ENCODE assay signal across 8 mouse cellular contexts in the genomic region with DNA sequence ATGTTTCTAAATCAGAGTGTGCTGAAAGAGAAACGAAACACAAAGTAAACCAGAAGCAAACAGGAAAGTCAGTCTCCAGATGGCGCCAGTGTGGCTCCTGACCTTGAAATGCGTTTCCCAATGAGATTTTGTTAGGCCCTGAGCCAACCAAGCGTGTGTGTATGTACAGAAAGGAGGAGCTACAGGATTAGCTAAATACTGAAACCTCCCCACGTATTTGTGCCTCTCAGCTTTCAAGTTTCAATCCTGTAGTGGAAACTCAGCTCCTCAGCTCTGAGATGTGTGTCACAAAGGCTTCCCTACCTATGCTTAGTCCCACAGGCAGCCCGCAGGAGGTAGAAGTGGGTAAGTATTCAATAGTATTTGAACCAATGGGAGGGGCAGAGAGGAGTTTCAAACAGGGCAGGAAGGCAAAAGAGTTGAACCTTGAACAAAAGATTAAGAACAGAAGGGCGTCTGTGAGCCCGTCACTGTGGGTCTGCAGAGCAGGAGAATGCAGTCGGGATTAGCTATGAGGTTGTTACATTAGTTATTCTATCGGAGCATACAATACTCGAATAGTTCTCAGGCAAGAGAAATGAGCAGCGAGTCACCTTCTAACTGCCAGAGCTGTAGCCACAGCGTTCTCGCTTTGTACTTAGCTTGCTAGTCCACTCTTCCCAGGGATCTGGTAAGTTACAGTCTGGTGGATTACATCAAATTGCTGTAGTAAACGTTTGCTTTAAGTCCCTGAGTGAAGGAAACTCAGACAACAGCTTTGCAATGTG. TPM values are rescaled to one million over a fixed set of nuclear protein-coding genes. Genes with fewer than 3 reads are reported as not detected.
DNase-seq lines count a peak whose midpoint lies in the region; ATAC-seq and TF ChIP-seq lines count a peak whose summit lies in the region.

A gene (plus strand): TSS at position 213 of the 767 bp plus-strand sequence.

- no peak for TF ChIP-seq POLR2A in cerebellum, adult 2 months (IDR thresholded peaks at IDR 0.05; ENCODE audit: borderline replicate concordance, insufficient read depth, low read length)
- TF ChIP-seq POLR2A in thymus, adult 2 months (IDR thresholded peaks at IDR 0.05; ENCODE audit: control insufficient read depth, extremely low read depth, insufficient read depth, low read length, poor library complexity), result no peak

- H3K27me3 ChIP-seq in cerebellum, adult 2 months (ENCODE audit: control insufficient read depth, insufficient read depth, low read length), result no peaks in the 10 kb centered on the region
- no peaks in the 10 kb centered on the region for H3K27me3 ChIP-seq in forebrain, postnatal 0 days (ENCODE audit: insufficient read depth, low read length)
- no peaks in the 10 kb centered on the region for H3K27me3 ChIP-seq in lung, embryonic 16.5 days (ENCODE audit: control insufficient read depth, insufficient read depth, low read depth, low read length)
- H3K27me3 ChIP-seq in thymus, adult 2 months (ENCODE audit: control insufficient read depth, insufficient read depth, low read length), result no peaks in the 10 kb centered on the region

- no peaks in the 10 kb centered on the region for H3K4me1 ChIP-seq in cerebellum, adult 2 months (ENCODE audit: control insufficient read depth, insufficient read depth, low read length)
- H3K4me1 ChIP-seq in forebrain, postnatal 0 days (ENCODE audit: insufficient read depth), result no peaks in the 10 kb centered on the region
- peaks cover 10% of the 10 kb centered on the region for H3K4me1 ChIP-seq in lung, embryonic 16.5 days (replicated peaks; ENCODE audit: control insufficient read depth, insufficient read depth, low read length)
- H3K4me1 ChIP-seq in thymus, adult 2 months (replicated peaks; ENCODE audit: control insufficient read depth, insufficient read depth, low read length), result peaks cover 5% of the 10 kb centered on the region; the same call in 1 of the 2 replicates

- TF ChIP-seq CTCF in cerebellum, adult 2 months (IDR thresholded peaks at IDR 0.05; ENCODE audit: borderline replicate concordance, insufficient read depth, low read depth, low read length), result no peak
- TF ChIP-seq CTCF in forebrain, postnatal 0 days (IDR thresholded peaks at IDR 0.05; ENCODE audit: low read depth), result peak; percentile 58
- TF ChIP-seq CTCF in layer of hippocampus, adult 2 months (conservative IDR thresholded peaks at IDR 0.05), result peak; percentile 67
- no peak for TF ChIP-seq CTCF in thymus, adult 2 months (IDR thresholded peaks at IDR 0.05; ENCODE audit: borderline replicate concordance, control insufficient read depth, extremely low read depth, insufficient read depth, low read length, poor library complexity)

- DNase-seq in Muller cell, postnatal 12 days (ENCODE audit: inconsistent ontology term), result peak; percentile 89
- peak; percentile 13 to 25 for DNase-seq in cerebellum, adult 2 months
- DNase-seq in forebrain, postnatal 0 days, result peak; percentile 78
- DNase-seq in heart, postnatal 36 days, result peak; percentile 81 to 83
- DNase-seq in layer of hippocampus, adult 2 months (ENCODE audit: low spot score in 2 of 2), result peak; percentile 9 to 43
- peak; percentile 74 for DNase-seq in ovary, adult 18-20 months (ENCODE audit: low spot score)
- peak; percentile 81 for DNase-seq in thymus, adult 2 months

- no peak within 1 kb of the TSS for H3K27ac ChIP-seq in cerebellum, adult 2 months (ENCODE audit: insufficient read depth, low read length)
- peak within 1 kb of the TSS; percentile 72 for H3K27ac ChIP-seq in forebrain, postnatal 0 days (ENCODE audit: low read depth, low read length)
- H3K27ac ChIP-seq in layer of hippocampus, adult 2 months, result peak within 1 kb of the TSS; percentile 90
- peak within 1 kb of the TSS; percentile 99 for H3K27ac ChIP-seq in lung, embryonic 16.5 days (ENCODE audit: low read length)
- peak within 1 kb of the TSS; percentile 96 for H3K27ac ChIP-seq in thymus, adult 2 months (ENCODE audit: control insufficient read depth, insufficient read depth, low read length)

- no peaks in the 10 kb centered on the region for H3K36me3 ChIP-seq in forebrain, postnatal 0 days (ENCODE audit: insufficient read depth)
- peaks cover 11% of the 10 kb centered on the region for H3K36me3 ChIP-seq in lung, embryonic 16.5 days (ENCODE audit: control insufficient read depth, insufficient read depth, low read length)
- peaks cover 30% of the 10 kb centered on the region for H3K36me3 ChIP-seq in thymus, adult 2 months (ENCODE audit: control insufficient read depth, insufficient read depth, low read length)

- intact Hi-C loops in heart, postnatal 36 days (cut with DNase I), result loop anchor here (1.0 to 5.0 kb wide), 3 partner anchors 57 to 418 kb away; no protein-coding TSS in a partner anchor

- peak within 1 kb of the TSS; percentile 37 for H3K4me3 ChIP-seq in cerebellum, adult 2 months (replicated peaks; ENCODE audit: insufficient read depth, low read depth, low read length)
- peak within 1 kb of the TSS; percentile 31 for H3K4me3 ChIP-seq in forebrain, postnatal 0 days (ENCODE audit: low read depth, low read length)
- H3K4me3 ChIP-seq in layer of hippocampus, adult 2 months, result peak within 1 kb of the TSS; percentile 61
- H3K4me3 ChIP-seq in lung, embryonic 16.5 days (ENCODE audit: low read length), result peak within 1 kb of the TSS; percentile 59
- peak within 1 kb of the TSS; percentile 36 for H3K4me3 ChIP-seq in thymus, adult 2 months (ENCODE audit: control insufficient read depth, insufficient read depth, low read length)

- WGBS in cerebellum, adult 2 months, result 2% methylated on average over 15 of the region's 15 CpGs
- under 1% methylated on average over 15 of the region's 15 CpGs for WGBS in forebrain, postnatal 0 days
- WGBS in lung, embryonic 16.5 days, result under 1% methylated on average over 15 of the region's 15 CpGs
- under 1% methylated on average over 15 of the region's 15 CpGs for WGBS in thymus, adult 2 months

- peak within 1 kb of the TSS; percentile 53 for H3K4me2 ChIP-seq in forebrain, postnatal 0 days (ENCODE audit: low read depth)
- H3K4me2 ChIP-seq in lung, embryonic 16.5 days (ENCODE audit: low read depth, low read length), result peak within 1 kb of the TSS; percentile 53

- H3K9me3 ChIP-seq in forebrain, postnatal 0 days (ENCODE audit: low read length), result no peaks in the 10 kb centered on the region
- H3K9me3 ChIP-seq in lung, embryonic 16.5 days (ENCODE audit: control insufficient read depth, low read length), result no peaks in the 10 kb centered on the region

- peak within 1 kb of the TSS; percentile 31 for H3K9ac ChIP-seq in forebrain, postnatal 0 days
- H3K9ac ChIP-seq in lung, embryonic 16.5 days (ENCODE audit: low read length), result peak within 1 kb of the TSS; percentile 85

- peak; percentile 76 for ATAC-seq in forebrain, postnatal 0 days
- peak; percentile 94 for ATAC-seq in lung, embryonic 16.5 days (ENCODE audit: low read depth)

RNA-seq across cellular contexts. Expression of the gene that starts here (rescaled TPM):
- 12.2 and 14.9 TPM in 2 replicates for polyA plus RNA-seq in cerebellum, adult 2 months (2012; rRNA removed)
- 6.2 and 9.7 TPM in 2 replicates for total RNA-seq in forebrain, postnatal 0 days (2014; rRNA removed)
- polyA plus RNA-seq in forebrain, postnatal 0 days (2015; fragmentation: Nextera tagmentation; extraction: Ambion mirVana), result not detected in 2 replicates
- 10 to 100 TPM; 35.1 to 51.7 TPM for total RNA-seq in heart, postnatal 36 days (2021)
- total RNA-seq in layer of hippocampus, adult 2 months (2021), result 1 to 10 TPM; 7.3 to 7.4 TPM
- 2.0 and 2.3 TPM in 2 replicates for polyA plus RNA-seq in lung, embryonic 16.5 days (2015; fragmentation: Nextera tagmentation; extraction: Ambion mirVana)
- 43.1 and 91.5 TPM in 2 replicates for polyA plus RNA-seq in thymus, adult 2 months (2012; rRNA removed)

Comparison
In these comparisons a context has a peak if more than half of its experiments do, and no peak if none do; other contexts are left out.
1. DNase-seq: peak in every context shown above with its lines; median percentile 89 in Muller cell, postnatal 12 days; 82 in heart, postnatal 36 days; 81 in thymus, adult 2 months; 78 in forebrain, postnatal 0 days; 74 in ovary, adult 18-20 months; 26 in layer of hippocampus, adult 2 months; 19 in cerebellum, adult 2 months.
2. CTCF ChIP-seq: peak in forebrain, postnatal 0 days (single experiment) and layer of hippocampus, adult 2 months (single experiment); none in cerebellum, adult 2 months (single experiment) and thymus, adult 2 months (single experiment).
3. Peak in every context shown above with its lines, with median percentiles within 50 percentile points of each other: H3K4me3 ChIP-seq.